Comparison of ENCODE assay signal across 18 mouse cellular contexts in genomic region chr12:11088626-11089372, GRCm38 (mm10).
A peak's percentile ranks its signal among the peaks of the same experiment; 100 is the strongest.
DNase-seq lines count a peak whose midpoint lies in the region; ATAC-seq and TF ChIP-seq lines count a peak whose summit lies in the region.
"Had no signal": no experiment of that assay in that cellular context is flagged by ENCODE, and none has a peak within 500 bp of the region (broad histone marks: within the 10 kb centered on the region; RNA-seq: fewer than 3 reads in every experiment).

No protein-coding gene starts in this region.

- TF ChIP-seq CTCF in lung, postnatal 0 days (IDR thresholded peaks at IDR 0.05): no peak

- H3K9ac ChIP-seq in heart, embryonic 11.5 days (ENCODE audit: low read depth, low read length): no peak overlapping the region
- no peak overlapping the region for H3K9ac ChIP-seq in lung, postnatal 0 days (replicated peaks; ENCODE audit: low read depth)
- H3K9ac ChIP-seq in intestine, embryonic 16.5 days (ENCODE audit: low read depth, low read length): no peak overlapping the region
- H3K9ac ChIP-seq: heart, embryonic 13.5 days; hindbrain, embryonic 14.5 days; midbrain, embryonic 15.5 days; neural tube, embryonic 12.5 days; stomach, embryonic 15.5 days had no signal

- no peaks in the 10 kb centered on the region for H3K9me3 ChIP-seq in heart, embryonic 11.5 days (replicated peaks; ENCODE audit: control insufficient read depth, low read length)
- no peaks in the 10 kb centered on the region for H3K9me3 ChIP-seq in lung, postnatal 0 days (ENCODE audit: low read length)
- no peaks in the 10 kb centered on the region for H3K9me3 ChIP-seq in intestine, embryonic 16.5 days (ENCODE audit: control insufficient read depth, low read length)
- H3K9me3 ChIP-seq: heart, embryonic 13.5 days; midbrain, embryonic 15.5 days; neural tube, embryonic 12.5 days; stomach, embryonic 15.5 days had no signal

- H3K4me2 ChIP-seq in heart, embryonic 11.5 days: no peak overlapping the region
- H3K4me2 ChIP-seq in lung, postnatal 0 days (replicated peaks; ENCODE audit: low read depth, low read length): no peak overlapping the region
- H3K4me2 ChIP-seq in intestine, embryonic 16.5 days (ENCODE audit: low read depth, low read length): no peak overlapping the region
- H3K4me2 ChIP-seq: heart, embryonic 13.5 days; hindbrain, embryonic 14.5 days; midbrain, embryonic 15.5 days; neural tube, embryonic 12.5 days; stomach, embryonic 15.5 days had no signal

- no peaks in the 10 kb centered on the region for H3K27me3 ChIP-seq in heart, embryonic 11.5 days (ENCODE audit: control insufficient read depth, insufficient read depth, low read length)
- no peaks in the 10 kb centered on the region for H3K27me3 ChIP-seq in lung, postnatal 0 days (replicated peaks; ENCODE audit: insufficient read depth, low read length)
- H3K27me3 ChIP-seq in intestine, embryonic 16.5 days (replicated peaks; ENCODE audit: control insufficient read depth, insufficient read depth, low read length): no peaks in the 10 kb centered on the region
- H3K27me3 ChIP-seq: heart, embryonic 13.5 days; midbrain, embryonic 15.5 days; neural tube, embryonic 12.5 days; stomach, embryonic 15.5 days had no signal

- peak; percentile 7 for DNase-seq in heart, adult 8-10 months (ENCODE audit: low spot score)
- peak; percentile 6 for DNase-seq in testis, postnatal 14 days (ENCODE audit: low spot score)
- no peak for DNase-seq in testis, postnatal 10 days (ENCODE audit: low spot score)
- DNase-seq in lung, postnatal 0 days (ENCODE audit: low spot score): peak; percentile 53
- no peak for DNase-seq in ovary, postnatal 14 days (ENCODE audit: low spot score)
- DNase-seq: adrenal gland, postnatal 36 days; cerebellum, postnatal 25 days; kidney, adult 2 months; liver had no signal

- H3K4me3 ChIP-seq in heart, embryonic 11.5 days (ENCODE audit: low read depth, low read length): no peak overlapping the region
- no peak overlapping the region for H3K4me3 ChIP-seq in lung, postnatal 0 days (ENCODE audit: low read depth, low read length)
- no peak overlapping the region for H3K4me3 ChIP-seq in intestine, embryonic 16.5 days (ENCODE audit: low read length)
- H3K4me3 ChIP-seq: heart, embryonic 13.5 days; midbrain, embryonic 15.5 days; neural tube, embryonic 12.5 days; stomach, embryonic 15.5 days had no signal

- no peaks in the 10 kb centered on the region for H3K36me3 ChIP-seq in heart, embryonic 11.5 days (ENCODE audit: control insufficient read depth, insufficient read depth, low read length)
- no peaks in the 10 kb centered on the region for H3K36me3 ChIP-seq in lung, postnatal 0 days (ENCODE audit: insufficient read depth, low read length)
- H3K36me3 ChIP-seq in intestine, embryonic 16.5 days (ENCODE audit: control insufficient read depth, insufficient read depth, low read length): no peaks in the 10 kb centered on the region
- H3K36me3 ChIP-seq: heart, embryonic 13.5 days; midbrain, embryonic 15.5 days; neural tube, embryonic 12.5 days; stomach, embryonic 15.5 days had no signal

- WGBS in heart, embryonic 11.5 days (ENCODE audit: insufficient replicate concordance): 41% methylated on average over 5 of the region's 5 CpGs
- 25% methylated on average over 5 of the region's 5 CpGs for WGBS in lung, postnatal 0 days
- 47% methylated on average over 5 of the region's 5 CpGs for WGBS in intestine, embryonic 16.5 days

- no peak for TF ChIP-seq EP300 in lung, postnatal 0 days (IDR thresholded peaks at IDR 0.05)

- ATAC-seq in heart, embryonic 11.5 days (replicated peaks; ENCODE audit: insufficient number of reproducible peaks, low FRiP score, low TSS enrichment): no peak
- ATAC-seq in lung, postnatal 0 days: peak; percentile 63
- no peak for ATAC-seq in intestine, embryonic 16.5 days
- ATAC-seq: activated CD4-positive, CD25-positive, alpha-beta regulatory T cell, adult 4 months; midbrain, embryonic 15.5 days had no signal

- no peak overlapping the region for H3K27ac ChIP-seq in heart, embryonic 11.5 days (ENCODE audit: low read depth, low read length)
- no peak overlapping the region for H3K27ac ChIP-seq in lung, postnatal 0 days (ENCODE audit: low read length)
- H3K27ac ChIP-seq in intestine, embryonic 16.5 days (ENCODE audit: low read length): no peak overlapping the region
- H3K27ac ChIP-seq: heart, embryonic 13.5 days; hindbrain, embryonic 14.5 days; macrophage; midbrain, embryonic 15.5 days; neural tube, embryonic 12.5 days; stomach, embryonic 15.5 days had no signal

- H3K4me1 ChIP-seq in heart, embryonic 11.5 days (ENCODE audit: control insufficient read depth, insufficient read depth, low read length): no peaks in the 10 kb centered on the region
- H3K4me1 ChIP-seq in lung, postnatal 0 days (ENCODE audit: insufficient read depth, low read depth, low read length): no peaks in the 10 kb centered on the region
- no peaks in the 10 kb centered on the region for H3K4me1 ChIP-seq in intestine, embryonic 16.5 days (ENCODE audit: control insufficient read depth, insufficient read depth, low read length)
- H3K4me1 ChIP-seq: heart, embryonic 13.5 days; midbrain, embryonic 15.5 days; neural tube, embryonic 12.5 days; stomach, embryonic 15.5 days had no signal

Comparison
In these comparisons a context has a peak if more than half of its experiments do, and no peak if none do; other contexts are left out.
1. DNase-seq: peak in heart, adult 8-10 months (single experiment), testis, postnatal 14 days (single experiment) and lung, postnatal 0 days (single experiment); none in testis, postnatal 10 days (single experiment) and ovary, postnatal 14 days (single experiment).